Mouse (Mus musculus) myocyte (in vitro differentiated cells): Measurements from ENCODE around the gene Psph. TPM values are rescaled to one million over a fixed set of nuclear protein-coding genes. Genes with fewer than 3 reads are reported as not detected.

Experiments
- H3K27me3 ChIP-seq: one replicate; pipeline ENCODE4 v1.6.1; 2011; ENCODE audit not compliant: control insufficient read depth, insufficient read depth, insufficient read length
- H3K36me3 ChIP-seq: one replicate; pipeline ENCODE4 v1.6.1; 2011; ENCODE audit not compliant: control insufficient read depth, insufficient read depth
- H3K4me2 ChIP-seq: one replicate; pipeline ENCODE4 v1.6.1; 2011; ENCODE audit warnings: low read depth, control low read depth
- H3K4me3 ChIP-seq: one replicate; pipeline ENCODE4 v1.5.1; 2011; ENCODE audit warnings: mild to moderate bottlenecking, control low read depth, moderate library complexity
- H3K79me2 ChIP-seq: one replicate; pipeline ENCODE4 v1.6.1; 2011; ENCODE audit not compliant: control insufficient read depth, insufficient read depth
- H3ac ChIP-seq: one replicate; pipeline ENCODE4 v1.6.1; 2011; ENCODE audit not compliant: control insufficient read depth, insufficient read length
- CEBPB ChIP-seq: IDR thresholded peaks from 2 replicates; pipeline ENCODE4 v1.6.1; 2011; ENCODE audit warnings: mild to moderate bottlenecking, moderate library complexity; ENCODE audit not compliant: poor library complexity, insufficient read depth, severe bottlenecking
- E2F4 ChIP-seq: IDR thresholded peaks from one replicate; pipeline ENCODE4 v1.6.1; 2011; ENCODE audit warnings: mild to moderate bottlenecking, control low read depth, moderate library complexity; ENCODE audit not compliant: insufficient read depth
- MAX ChIP-seq: IDR thresholded peaks from one replicate; pipeline ENCODE4 v1.6.1; 2011; ENCODE audit warnings: low read depth, mild to moderate bottlenecking, control low read depth
- MYOD1 ChIP-seq, 3 experiments: IDR thresholded peaks; one replicate each; pipeline ENCODE4 v1.6.1; 2011; ENCODE audit warnings: control low read depth in 2 of 3, low read depth in 2 of 3, mild to moderate bottlenecking in 2 of 3, moderate library complexity in 1 of 3; ENCODE audit not compliant: insufficient read length in 2 of 3, control insufficient read depth in 1 of 3
- MYOG ChIP-seq, 3 experiments: IDR thresholded peaks; one replicate each; pipeline ENCODE4 v1.6.1; 2011; ENCODE audit warnings: control low read depth in 2 of 3, low read depth in 2 of 3, mild to moderate bottlenecking in 2 of 3; ENCODE audit not compliant: insufficient read length in 2 of 3, control insufficient read depth in 1 of 3, insufficient read depth in 1 of 3
- POLR2A ChIP-seq: IDR thresholded peaks from one replicate; pipeline ENCODE4 v1.6.1; 2011; ENCODE audit warnings: low read depth, mild to moderate bottlenecking, control low read depth, moderate library complexity; ENCODE audit not compliant: insufficient read length
- POLR2AphosphoS2 ChIP-seq: IDR thresholded peaks from one replicate; pipeline ENCODE4 v1.6.1; 2011; ENCODE audit warnings: low read depth, control low read depth; ENCODE audit not compliant: insufficient read length
- REST ChIP-seq: IDR thresholded peaks from one replicate; pipeline ENCODE4 v1.6.1; 2011; ENCODE audit warnings: mild to moderate bottlenecking, control low read depth, moderate library complexity; ENCODE audit not compliant: insufficient read depth, insufficient read length
- SRF ChIP-seq: IDR thresholded peaks from one replicate; pipeline ENCODE4 v1.6.1; 2011; ENCODE audit warnings: low read depth; ENCODE audit not compliant: control insufficient read depth, insufficient read length
- TCF12 ChIP-seq: IDR thresholded peaks from one replicate; pipeline ENCODE4 v1.6.1; 2011; ENCODE audit warnings: mild to moderate bottlenecking, control low read depth; ENCODE audit not compliant: poor library complexity, insufficient read depth, severe bottlenecking
- TCF3 ChIP-seq: IDR thresholded peaks from one replicate; pipeline ENCODE4 v1.6.1; 2011; ENCODE audit warnings: low read depth, control low read depth; ENCODE audit not compliant: insufficient read length
- USF1 ChIP-seq: IDR thresholded peaks from one replicate; pipeline ENCODE4 v1.6.1; 2011; ENCODE audit warnings: low read depth, mild to moderate bottlenecking, control low read depth, moderate library complexity
- polyA plus RNA-seq: library from polyadenylated mRNA; unstranded; fragments of >200 nt; fragmentation: generic; extraction: Trizol; gene quantifications from one replicate; pipeline ENCODE4 v1.2.1, GENCODE M21; 2012; ENCODE audit warnings: missing spikeins

Psph gene
- polyA plus RNA-seq, 1 experiment = 338 TPM

GRCm38 (mm10) chr5:129785235-129785870, 1.9 kb downstream of the Psph start:
- no peak for TF ChIP-seq TCF12
- no peak for TF ChIP-seq CEBPB
- no peak for TF ChIP-seq TCF3
- TF ChIP-seq MYOG (IDR thresholded peaks at IDR 0.05; ENCODE audit: control insufficient read depth in 1 of 3, insufficient read depth in 1 of 3, insufficient read length in 2 of 3, low read depth in 2 of 3) = no peak
- TF ChIP-seq MYOD1 (IDR thresholded peaks at IDR 0.05; ENCODE audit: control insufficient read depth in 1 of 3, insufficient read length in 2 of 3, low read depth in 2 of 3) = no peak
- TF ChIP-seq POLR2A = no peak
- TF ChIP-seq MAX = no peak
- no peak for TF ChIP-seq E2F4
- TF ChIP-seq REST = no peak
- TF ChIP-seq USF1 = no peak
- no peak for TF ChIP-seq SRF
- TF ChIP-seq POLR2AphosphoS2 = no peak
- Histone ChIP-seq H3K36me3 (peaks cover 21% of the 10 kb centered on the region), H3K79me2 (peaks cover 30% of the 10 kb centered on the region), H3ac (no peak overlapping the region), H3K4me3 (no peak overlapping the region), H3K27me3 (no peaks in the 10 kb centered on the region), H3K4me2 (no peak overlapping the region)

GRCm38 (mm10) chr5:129782211-129782610, 5.0 kb downstream of the Psph start:
- TF ChIP-seq POLR2AphosphoS2 (no peak), REST (no peak), TCF3 (no peak), MAX (no peak), CEBPB (no peak), MYOG (IDR thresholded peaks at IDR 0.05; ENCODE audit: control insufficient read depth in 1 of 3, insufficient read depth in 1 of 3, insufficient read length in 2 of 3, low read depth in 2 of 3) (no peak), TCF12 (no peak), POLR2A (no peak)
- no peak overlapping the region for H3ac ChIP-seq
- H3K27me3 ChIP-seq = no peaks in the 10 kb centered on the region
- peaks cover 18% of the 10 kb centered on the region for H3K79me2 ChIP-seq
- H3K4me3 ChIP-seq = no peak overlapping the region
- H3K4me2 ChIP-seq = no peak overlapping the region
- no peaks in the 10 kb centered on the region for H3K36me3 ChIP-seq

- Histone ChIP-seq H3K4me3 (no peak overlapping the region), H3K36me3 (peaks cover 15% of the 10 kb centered on the region), H3K4me2 (no peak overlapping the region), H3K27me3 (no peaks in the 10 kb centered on the region), H3ac (no peak overlapping the region), H3K79me2 (peaks cover 34% of the 10 kb centered on the region)
- TF ChIP-seq MAX = no peak
- TF ChIP-seq USF1 = no peak
Measured at GRCm38 (mm10) chr5:129780131-129780530, 7.1 kb downstream of the Psph start.

GRCm38 (mm10) chr5:129778996-129779716, 8.1 kb downstream of the Psph start:
- H3K4me3 ChIP-seq = peak overlapping the region; percentile 87
- peak overlapping the region; percentile 49 for H3ac ChIP-seq
- peaks cover 15% of the 10 kb centered on the region for H3K36me3 ChIP-seq
- no peak for TF ChIP-seq MYOD1 (IDR thresholded peaks at IDR 0.05; ENCODE audit: control insufficient read depth in 1 of 3, insufficient read length in 2 of 3, low read depth in 2 of 3)
- no peak for TF ChIP-seq MYOG (IDR thresholded peaks at IDR 0.05; ENCODE audit: control insufficient read depth in 1 of 3, insufficient read depth in 1 of 3, insufficient read length in 2 of 3, low read depth in 2 of 3)
- TF ChIP-seq POLR2AphosphoS2 = peak; percentile 96
- no peak for TF ChIP-seq REST
- no peak for TF ChIP-seq TCF12
- TF ChIP-seq CEBPB = no peak
- TF ChIP-seq TCF3 = no peak
- TF ChIP-seq SRF = no peak
- no peak for TF ChIP-seq USF1
- TF ChIP-seq MAX = no peak
- TF ChIP-seq POLR2A = peak; percentile 95
- no peak for TF ChIP-seq E2F4
- peak overlapping the region; percentile 94 for H3K4me2 ChIP-seq
- H3K27me3 ChIP-seq = no peaks in the 10 kb centered on the region
- peaks cover 39% of the 10 kb centered on the region for H3K79me2 ChIP-seq
